Mouse (Mus musculus) adrenal gland, postnatal 10 days (tissue): ENCODE data around the gene Psme3. TPM values are rescaled to one million over a fixed set of nuclear protein-coding genes. Genes with fewer than 3 reads are reported as not detected.
"Not testable (repeated sequence)": the region's sequence is repeated elsewhere in the genome, so short reads cannot be mapped to it uniquely, and the experiment has no call there.

Experiments
- DNase-seq: peaks from one replicate; pipeline ENCODE4 v3.0.0; 2021; ENCODE audit warnings: mixed read lengths
- total RNA-seq, 2 experiments: library from RNA; stranded (reverse); gene quantifications; 2 replicates each; pipeline ENCODE4 v1.2.3; 2021

The Psme3 gene
- total RNA-seq, 2 experiments from 2014 or later, result 125 to 132 TPM

DNA sequence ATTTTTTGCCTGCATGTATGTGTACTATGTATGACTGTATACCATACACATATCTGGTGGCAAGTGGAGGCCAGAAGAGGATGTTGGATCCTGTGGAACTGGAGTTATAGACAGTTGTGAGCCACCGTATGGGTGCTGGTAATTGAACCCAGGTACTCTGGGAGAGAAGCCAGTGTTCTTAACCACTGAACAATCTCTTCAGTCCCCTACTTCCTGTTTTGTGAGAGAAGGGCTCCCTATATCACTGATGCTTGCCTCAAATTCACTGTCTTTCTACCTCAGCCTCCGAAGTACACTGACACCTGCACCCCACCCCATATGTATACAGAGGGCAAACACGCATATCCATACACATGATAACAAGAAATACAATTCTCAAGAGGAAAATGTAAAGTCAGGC is 4.9 kb upstream of the Psme3 start:
- no peak for DNase-seq

GRCm38 (mm10) chr11:101312150-101312549 is 3.9 kb upstream of the Psme3 start:
- no peak for DNase-seq

GRCm38 (mm10) chr11:101314567-101314966 is 1.4 kb upstream of the Psme3 start:
- no peak for DNase-seq

- no peak for DNase-seq
Observed at GRCm38 (mm10) chr11:101315082-101315650, 847 bp upstream of the Psme3 start.

DNA sequence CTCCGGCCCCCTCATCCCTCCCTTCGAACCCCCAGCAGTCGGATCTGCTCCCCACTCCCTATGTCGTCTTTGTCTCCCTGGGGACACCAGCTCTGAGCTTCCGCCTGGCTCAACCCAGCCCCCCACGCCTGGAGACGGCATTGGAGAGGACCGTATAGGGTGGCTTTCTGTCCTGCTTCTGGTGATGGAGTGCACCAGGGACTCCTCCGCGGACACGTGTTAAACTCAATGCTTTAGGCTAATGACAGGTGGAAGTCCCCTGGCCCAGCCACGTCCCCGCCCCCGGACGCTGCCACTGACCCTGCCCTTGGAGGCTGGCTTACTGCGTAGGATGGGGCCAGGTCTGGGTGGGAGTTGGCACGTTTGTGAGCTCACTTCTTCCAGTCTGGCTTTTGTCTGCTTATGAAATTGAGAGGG is 496 bp downstream of the Psme3 start:
- peak; percentile 52 for DNase-seq

GRCm38 (mm10) chr11:101323609-101324008 is 7.6 kb downstream of the Psme3 start:
- DNase-seq, result peak; percentile 86

DNA sequence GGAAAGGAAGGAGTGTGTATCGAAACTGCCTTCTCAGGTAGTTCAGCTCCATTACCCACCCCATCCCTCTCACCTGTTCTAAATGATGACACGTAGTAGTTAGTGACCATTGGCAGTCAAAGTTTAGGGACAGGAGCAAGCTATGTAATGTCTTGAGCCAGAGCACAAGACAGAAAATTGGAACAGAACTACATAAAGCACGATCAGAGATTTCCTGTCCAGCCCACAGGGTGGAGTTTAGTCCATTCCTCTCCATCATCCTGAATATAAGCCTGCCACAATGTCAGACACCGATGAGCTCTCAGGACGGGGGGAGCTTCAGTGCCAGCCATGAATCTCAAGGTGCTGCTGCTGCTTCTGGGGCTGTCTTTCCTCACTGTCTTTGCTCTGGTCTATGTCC is 8.8 kb downstream of the Psme3 start, which contains the start of gene Aoc2:
Gene Aoc2, plus strand, starts transcription at position 301 of the 400 bp plus-strand sequence.
- DNase-seq, result no peak

DNA sequence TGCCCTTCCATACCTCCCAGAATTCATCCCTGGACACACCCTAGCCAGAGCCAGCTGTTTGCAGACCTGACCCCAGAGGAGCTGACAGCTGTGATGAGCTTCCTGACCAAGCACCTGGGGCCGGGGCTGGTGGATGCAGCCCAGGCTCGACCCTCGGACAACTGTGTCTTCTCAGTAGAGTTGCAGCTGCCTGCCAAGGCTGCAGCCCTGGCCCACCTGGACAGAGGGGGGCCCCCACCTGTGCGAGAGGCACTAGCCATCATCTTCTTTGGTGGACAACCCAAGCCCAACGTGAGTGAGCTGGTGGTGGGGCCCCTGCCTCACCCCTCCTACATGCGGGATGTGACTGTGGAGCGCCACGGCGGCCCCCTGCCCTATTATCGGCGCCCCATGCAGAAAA is 9.2 kb downstream of the Psme3 start:
- DNase-seq, result not testable (repeated sequence)

DNA sequence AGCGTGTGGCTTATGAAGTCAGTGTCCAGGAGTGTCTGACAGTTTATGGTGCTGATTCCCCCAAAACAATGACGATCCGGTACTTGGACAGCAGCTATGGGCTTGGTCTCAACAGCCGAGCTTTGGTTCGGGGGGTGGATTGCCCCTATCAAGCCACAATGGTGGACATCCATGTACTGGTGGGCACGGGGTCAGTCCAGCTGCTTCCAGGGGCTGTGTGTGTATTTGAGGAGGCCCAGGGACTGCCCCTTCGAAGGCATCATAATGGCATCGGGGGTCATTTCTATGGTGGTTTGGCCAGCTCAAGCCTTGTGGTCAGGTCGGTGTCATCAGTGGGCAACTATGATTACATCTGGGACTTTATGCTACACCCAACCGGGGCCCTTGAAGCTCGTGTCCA is 10.1 kb downstream of the Psme3 start:
- no peak for DNase-seq

- no peak for DNase-seq
Observed at GRCm38 (mm10) chr11:101327311-101327710, 11.3 kb downstream of the Psme3 start.

DNA sequence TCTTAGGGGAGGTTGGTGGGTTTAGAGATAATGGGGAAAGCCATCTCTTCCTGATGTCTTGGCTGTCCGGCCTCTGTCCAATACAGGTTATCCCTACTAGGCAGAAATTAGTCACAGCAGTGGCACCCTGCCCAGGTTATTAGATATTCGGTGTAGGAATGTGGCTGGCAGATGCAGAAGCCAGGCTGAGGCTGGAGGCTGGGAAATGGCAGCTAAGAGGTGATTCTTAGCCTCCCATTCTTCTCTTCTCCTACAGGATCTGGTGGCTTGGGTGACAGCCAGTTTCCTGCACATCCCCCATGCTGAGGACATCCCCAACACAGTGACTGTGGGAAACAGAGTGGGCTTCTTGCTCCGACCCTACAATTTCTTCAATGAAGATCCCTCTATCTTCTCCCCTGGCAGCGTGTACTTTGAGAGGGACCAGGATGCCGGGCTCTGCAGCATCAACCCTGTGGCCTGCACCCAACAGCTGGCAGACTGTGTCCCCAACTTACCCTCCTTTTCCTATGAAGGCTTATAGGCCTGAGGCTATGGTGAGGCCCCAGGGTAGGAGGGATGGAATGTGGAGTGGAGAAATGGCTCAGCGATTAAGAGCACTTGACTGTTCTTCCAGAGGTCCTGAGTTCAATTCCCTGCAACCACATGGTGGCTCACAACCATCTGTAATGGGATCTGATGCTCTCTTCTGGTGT is 13.1 kb downstream of the Psme3 start:
- peak; percentile 76 for DNase-seq

DNA sequence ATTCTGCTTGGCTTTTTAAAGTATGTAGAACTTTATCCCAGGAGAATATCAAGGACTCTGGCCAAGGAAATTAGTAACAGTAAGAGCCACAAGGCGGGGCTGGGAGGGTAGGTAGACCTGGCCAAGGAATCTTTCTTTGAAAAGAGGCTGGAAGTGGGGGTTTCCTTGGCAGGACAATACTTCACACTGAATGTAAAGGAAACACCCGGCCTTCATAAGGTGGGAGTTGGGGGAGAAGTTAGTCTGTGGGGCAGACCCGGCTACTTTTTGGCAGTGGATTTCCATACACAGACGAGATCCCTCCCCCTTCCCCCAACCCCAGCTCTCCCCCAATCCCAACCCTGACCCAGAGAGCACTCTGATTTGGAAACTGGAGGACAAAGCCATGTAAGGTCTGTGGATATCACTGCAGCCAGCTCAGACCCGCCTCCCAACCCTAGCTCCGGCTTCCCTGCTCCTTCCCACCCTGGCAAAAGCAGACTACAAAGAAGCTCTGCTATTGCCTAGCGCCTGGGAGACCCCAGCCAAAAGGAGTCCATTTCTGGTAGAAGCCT is 14.4 kb downstream of the Psme3 start, which contains the start of gene Aoc3:
Gene Aoc3, plus strand, starts transcription at position 235 of the 554 bp plus-strand sequence.
- peak; percentile 61 for DNase-seq

DNA sequence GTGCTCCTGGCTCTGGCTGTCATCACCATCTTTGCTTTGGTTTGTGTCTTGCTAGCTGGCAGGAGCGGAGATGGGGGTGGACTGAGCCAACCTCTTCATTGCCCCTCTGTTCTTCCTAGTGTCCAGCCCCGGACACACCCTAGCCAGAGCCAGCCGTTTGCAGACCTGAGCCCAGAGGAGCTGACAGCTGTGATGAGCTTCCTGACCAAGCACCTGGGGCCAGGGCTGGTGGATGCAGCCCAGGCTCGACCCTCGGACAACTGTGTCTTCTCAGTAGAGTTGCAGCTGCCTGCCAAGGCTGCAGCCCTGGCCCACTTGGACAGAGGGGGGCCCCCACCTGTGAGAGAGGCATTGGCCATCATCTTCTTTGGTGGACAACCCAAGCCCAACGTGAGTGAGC is 14.9 kb downstream of the Psme3 start:
- not testable (repeated sequence) for DNase-seq

DNA sequence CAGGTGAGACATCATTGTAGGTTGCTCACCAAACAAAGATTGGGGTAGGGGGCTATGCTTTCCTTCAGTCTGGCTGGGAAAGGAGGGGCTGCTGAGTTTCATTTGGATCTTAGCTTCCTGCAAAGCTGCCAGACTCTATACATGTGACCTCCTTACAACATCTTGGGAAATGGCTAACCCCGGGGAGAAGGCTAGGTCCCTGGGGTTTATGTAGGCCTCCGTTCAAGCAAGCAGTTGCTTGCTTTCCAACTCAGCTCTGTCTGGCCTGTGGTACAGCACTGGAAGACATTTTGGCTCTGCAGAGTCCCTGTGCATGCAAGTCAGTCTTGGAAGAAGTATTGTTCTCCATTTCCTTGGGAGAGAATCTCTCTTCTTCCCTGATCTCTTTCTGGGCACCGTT is 16.5 kb downstream of the Psme3 start:
- peak; percentile 70 for DNase-seq

DNA sequence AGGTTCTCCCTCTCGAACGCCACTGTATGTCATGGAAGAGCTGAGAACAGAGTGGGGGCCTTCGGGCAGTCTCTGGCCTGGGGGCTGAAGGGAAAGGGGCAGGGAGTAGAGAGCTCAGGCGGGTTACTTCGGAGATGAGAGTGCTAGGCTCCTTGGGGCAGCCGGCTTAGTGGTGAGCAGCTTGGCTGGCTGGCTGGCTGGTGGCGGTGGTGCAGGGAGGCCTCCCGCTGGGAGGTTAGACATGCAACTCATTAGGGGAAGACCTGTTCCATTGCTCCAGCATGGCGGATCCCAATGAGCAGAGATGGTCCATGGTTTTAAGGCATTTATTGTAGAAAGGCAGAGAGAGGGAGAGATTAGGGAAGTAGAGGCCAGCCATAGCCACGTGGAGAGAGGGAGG is 18.0 kb downstream of the Psme3 start:
- DNase-seq, result no peak

GRCm38 (mm10) chr11:101334516-101334915 is 18.5 kb downstream of the Psme3 start:
- no peak for DNase-seq

DNA sequence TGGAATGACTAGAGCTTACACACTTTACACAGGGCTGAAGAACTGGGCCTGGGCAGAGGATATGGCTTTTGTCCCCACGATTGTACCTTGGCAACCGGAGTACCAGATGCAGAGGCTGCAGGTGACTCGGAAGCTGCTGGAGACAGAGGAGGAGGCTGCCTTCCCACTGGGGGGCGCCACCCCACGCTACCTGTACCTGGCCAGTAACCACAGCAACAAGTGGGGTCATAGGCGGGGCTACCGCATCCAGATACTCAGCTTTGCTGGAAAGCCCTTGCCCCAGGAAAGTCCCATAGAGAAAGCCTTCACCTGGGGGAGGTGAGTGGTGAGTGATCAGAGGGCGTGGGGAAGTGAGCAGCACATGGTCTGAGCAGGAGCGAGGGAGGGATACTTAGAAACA is 19.7 kb downstream of the Psme3 start:
- no peak for DNase-seq

GRCm38 (mm10) chr11:101338123-101338760 is 22.2 kb downstream of the Psme3 start:
- DNase-seq, result peak; percentile 47

- DNase-seq, result no peak
Observed at GRCm38 (mm10) chr11:101347083-101347775, 31.2 kb downstream of the Psme3 start.

DNA sequence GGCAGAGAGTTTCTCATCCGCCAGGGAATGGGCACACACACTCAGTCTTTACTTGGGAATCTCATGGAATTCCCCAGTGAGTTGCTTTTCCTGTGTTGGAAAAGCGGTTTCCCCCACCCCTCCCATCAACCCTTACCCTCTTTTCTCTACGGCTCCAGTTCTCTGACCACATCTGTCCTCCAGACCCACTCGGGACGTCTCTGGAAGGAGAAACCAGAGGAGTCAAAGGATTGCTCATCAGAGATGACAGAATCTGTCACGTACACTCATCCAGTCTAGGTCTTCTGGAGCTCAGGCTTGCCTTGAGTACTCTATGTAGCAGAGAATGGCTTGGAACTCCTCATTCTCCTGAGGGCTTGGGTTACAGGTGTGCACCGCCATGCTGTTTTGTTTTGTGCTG is 32.8 kb downstream of the Psme3 start:
- no peak for DNase-seq

- DNase-seq, result no peak
Observed at GRCm38 (mm10) chr11:101349216-101349615, 33.2 kb downstream of the Psme3 start.

GRCm38 (mm10) chr11:101351100-101351720 is 35.2 kb downstream of the Psme3 start:
- DNase-seq, result no peak
